Mouse (Mus musculus) adrenal gland, postnatal 36 days (tissue): Measurements from ENCODE around the gene Cfap74. TPM values are rescaled to one million over a fixed set of nuclear protein-coding genes. Genes with fewer than 3 reads are reported as not detected.

Experiments
- DNase-seq, 2 experiments: peaks; one replicate each; pipeline ENCODE4 v3.0.0; 2021; ENCODE audit warnings: mixed read lengths in 1 of 2
- total RNA-seq, 2 experiments: library from RNA; stranded (reverse); gene quantifications; 2 replicates each; pipeline ENCODE4 v1.2.3; 2021

Cfap74 gene
- total RNA-seq, 2 experiments from 2014 or later: 0.66 to 0.76 TPM

DNA sequence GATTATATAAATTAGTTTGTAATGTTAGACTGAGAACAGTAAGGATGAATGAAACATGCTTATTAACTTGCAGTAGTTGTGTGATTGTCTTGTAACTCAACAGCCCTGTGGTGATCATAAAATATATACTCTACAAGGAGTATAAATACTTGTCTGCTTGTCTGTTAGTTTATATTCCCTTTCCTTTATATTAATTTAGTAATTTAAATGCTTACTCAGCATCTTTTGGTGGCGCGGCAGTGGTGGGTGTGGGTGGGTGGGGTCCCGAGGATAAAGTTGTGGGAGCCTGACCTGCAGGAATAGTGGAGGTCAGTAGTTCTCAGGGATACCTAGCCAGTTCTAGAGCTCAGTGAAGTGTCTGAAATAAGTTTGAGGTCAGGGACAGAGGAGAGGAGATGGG, 89.0 kb downstream of the Cfap74 start:
- DNase-seq: no peak

DNA sequence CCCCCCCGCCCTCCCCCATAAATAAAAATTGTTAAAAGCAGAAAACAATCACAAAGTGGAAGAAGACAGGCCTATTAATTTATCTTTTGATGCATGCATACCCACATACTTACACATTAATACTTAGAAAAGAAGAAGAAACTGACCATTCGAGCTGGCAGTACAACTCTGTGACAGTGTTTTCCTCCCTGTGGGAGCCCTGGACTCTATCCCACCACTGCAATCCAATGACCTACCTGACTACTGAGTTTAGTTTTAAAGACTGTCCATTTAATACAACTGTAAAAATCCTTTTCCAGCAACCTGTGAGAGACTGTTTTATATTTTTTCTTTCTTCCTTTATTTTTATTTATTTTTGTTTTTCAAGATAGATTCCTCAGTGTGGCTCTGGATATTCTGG, 92.1 kb downstream of the Cfap74 start:
- no peak for DNase-seq

DNA sequence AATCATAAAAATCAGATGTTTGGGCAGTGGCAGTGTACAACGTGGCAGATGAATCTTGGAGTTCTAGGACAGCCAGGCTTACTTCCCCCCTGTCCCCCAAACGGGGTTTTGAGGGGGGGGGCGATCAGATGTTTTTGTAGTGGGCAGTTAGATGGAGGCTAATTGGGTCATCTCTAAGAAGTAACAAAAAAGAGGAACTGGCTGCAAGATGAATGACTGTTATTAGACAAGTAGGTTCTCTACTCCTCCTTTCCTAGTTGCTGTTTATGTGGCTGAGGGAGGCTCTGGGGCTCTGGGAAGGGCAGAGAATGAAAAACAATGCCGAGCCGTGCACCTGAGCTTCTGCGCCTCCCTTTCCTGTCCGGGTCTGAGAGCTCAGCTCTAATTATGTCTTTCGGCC, 96.1 kb downstream of the Cfap74 start:
- DNase-seq: no peak

DNA sequence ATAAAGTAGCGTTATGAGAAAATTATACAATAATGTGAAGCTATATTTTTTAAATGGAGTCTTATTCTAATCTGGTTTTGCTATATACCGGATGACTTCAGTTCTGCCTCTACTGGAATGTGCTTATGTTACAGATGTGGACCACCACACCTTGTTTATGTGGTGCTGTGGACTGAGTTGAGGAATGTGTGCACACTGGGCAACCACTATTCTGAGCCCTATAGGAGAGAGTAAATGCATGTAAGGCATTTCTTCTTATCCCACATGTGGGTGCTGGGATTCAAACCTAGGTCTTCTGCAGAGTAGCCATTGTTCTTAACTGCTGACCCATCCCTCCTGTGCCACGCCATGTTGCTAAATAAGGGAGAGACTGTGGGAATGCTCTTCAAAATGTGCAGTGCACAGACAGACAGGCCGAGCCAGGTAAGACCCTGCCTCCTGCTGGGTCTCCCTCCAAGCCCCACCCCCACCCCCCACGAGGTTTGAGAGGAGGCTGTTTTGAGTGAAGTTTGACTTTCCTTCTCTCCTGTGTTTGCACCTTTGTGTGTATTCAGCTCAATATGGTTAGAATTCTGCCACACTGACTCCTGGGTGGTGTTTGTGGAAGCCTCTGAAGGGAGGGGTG, 96.8 kb downstream of the Cfap74 start:
- no peak for DNase-seq

DNA sequence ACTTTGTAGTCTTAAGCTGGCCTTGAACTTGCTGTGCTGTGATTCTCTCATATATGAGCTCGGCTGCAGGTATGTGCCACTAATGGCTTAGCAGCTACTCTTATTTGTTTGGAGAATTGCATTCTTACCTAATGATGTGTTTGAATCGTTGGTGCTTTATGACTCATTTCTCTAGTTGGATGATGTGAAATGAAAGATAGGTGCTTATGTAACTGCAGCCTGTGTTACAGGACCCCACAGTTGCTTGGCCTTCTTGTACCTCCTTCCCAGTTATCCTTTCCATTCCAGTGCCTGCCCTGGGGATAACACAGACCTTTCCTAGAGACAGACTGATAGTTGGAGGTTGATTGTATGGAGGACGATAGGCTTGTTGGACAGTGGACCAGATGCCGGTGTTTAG, 99.6 kb downstream of the Cfap74 start:
- DNase-seq: no peak

DNA sequence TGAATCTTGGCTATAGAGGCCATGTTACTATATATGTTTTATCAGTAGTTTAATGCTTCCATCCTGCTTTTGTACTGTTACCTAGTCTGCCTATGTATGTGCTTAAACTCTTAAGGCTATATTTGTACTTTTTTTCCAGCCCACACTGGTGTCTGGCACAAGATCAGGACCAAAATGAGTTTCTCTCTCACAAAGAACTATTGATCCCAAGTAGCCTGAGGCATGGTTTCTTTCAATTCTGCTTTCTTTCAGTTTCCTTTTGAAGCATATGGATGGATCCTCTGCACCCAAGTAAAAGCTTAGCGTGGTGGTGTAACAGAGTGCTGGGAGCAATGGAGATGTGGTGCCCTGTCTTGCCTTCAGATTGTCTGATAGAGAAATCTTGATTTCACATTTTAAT, 102.0 kb downstream of the Cfap74 start:
- DNase-seq: no peak

DNA sequence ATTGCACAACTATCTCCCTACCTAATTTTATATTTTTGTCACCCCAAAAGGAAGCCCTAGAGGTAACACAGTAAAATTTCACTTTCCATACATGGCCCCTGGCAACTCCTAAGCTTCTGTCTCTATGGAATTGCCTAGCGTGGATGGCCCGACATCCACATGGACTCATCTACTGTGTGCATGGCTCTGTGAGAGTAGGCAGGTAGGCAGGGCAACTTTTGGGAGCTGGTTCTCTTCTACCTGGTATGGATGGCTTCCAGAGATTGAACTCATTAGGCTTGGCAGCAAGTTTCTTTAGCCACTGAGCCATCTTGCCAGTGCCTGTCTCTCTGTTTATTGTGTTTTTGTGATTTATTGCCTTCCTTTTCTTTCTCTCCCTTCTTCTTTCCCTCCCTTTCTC, 105.8 kb downstream of the Cfap74 start:
- DNase-seq: no peak

Other genes starting within 250 kb of the Cfap74 start
- gene Ski, start 186.6 kb upstream of the Cfap74 start, total RNA-seq: 10 to 100 TPM; 55.5 to 88.7 TPM
- 10 to 100 TPM; 49.6 to 51.8 TPM for gene Faap20, start 159.4 kb upstream of the Cfap74 start, total RNA-seq
- gene Prkcz, start 47.8 kb upstream of the Cfap74 start, total RNA-seq: 1 to 10 TPM; 3.4 to 4.3 TPM
- under 1 TPM in 1 of 2 experiments, not detected in 1; 0.20 TPM for gene Gabrd, start 11.1 kb upstream of the Cfap74 start, total RNA-seq
- gene Tmem52, start 59.9 kb downstream of the Cfap74 start, total RNA-seq: 10 to 100 TPM in 1 of 2 experiments, 1 to 10 TPM in 1; 8.3 to 10.8 TPM
- 100 to 1,000 TPM; 444 to 453 TPM for gene Gnb1, start 82.2 kb downstream of the Cfap74 start, total RNA-seq
- 100 to 1,000 TPM; 175 to 310 TPM for gene Nadk, start 153.2 kb downstream of the Cfap74 start, total RNA-seq
- 10 to 100 TPM; 34.0 to 43.3 TPM for gene Slc35e2, start 192.2 kb downstream of the Cfap74 start, total RNA-seq
- 10 to 100 TPM; 42.5 to 52.6 TPM for gene Cdk11b, start 215.7 kb downstream of the Cfap74 start, total RNA-seq
- not detected for gene Gm10563, start 236.2 kb downstream of the Cfap74 start, total RNA-seq
- gene Mmp23, start 244.2 kb downstream of the Cfap74 start, total RNA-seq: 1 to 10 TPM; 5.5 to 8.9 TPM